Mouse (Mus musculus) frontal cortex, postnatal 36 days (tissue): ENCODE data around the gene Efcab8.

Experiments
- DNase-seq, 2 experiments: peaks; one replicate each; pipeline ENCODE4 v3.0.0; 2022; ENCODE audit warnings: low spot score in 2 of 2

Efcab8 gene

DNA sequence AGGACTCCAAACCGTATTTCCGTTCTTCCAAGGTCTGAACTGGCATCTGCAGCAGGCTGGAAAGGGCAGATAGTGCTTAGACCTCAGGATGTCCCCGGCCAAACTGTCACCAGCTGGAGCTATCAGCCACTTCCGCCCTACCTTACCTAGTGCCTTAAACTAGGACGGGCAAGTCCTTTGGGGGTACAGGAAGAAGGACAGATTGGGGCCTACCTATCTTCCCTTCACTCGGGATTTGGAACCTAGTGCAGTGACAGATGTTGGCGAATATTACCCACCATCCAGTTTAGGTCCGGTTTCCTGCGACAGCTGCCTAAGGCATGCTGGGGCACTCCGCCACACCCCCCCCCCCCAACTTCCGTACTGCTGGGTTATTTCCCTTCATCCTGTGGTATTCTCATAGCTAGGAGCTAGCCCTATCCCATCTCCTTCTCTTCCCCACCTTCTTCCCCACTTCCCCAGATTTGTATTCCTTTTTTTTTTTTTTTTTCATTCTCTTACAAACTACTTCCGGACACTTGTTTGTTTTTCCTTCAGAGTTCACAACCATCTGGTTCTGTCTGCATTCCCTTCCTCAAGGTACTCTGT, at the start of gene Efcab8:
Gene Efcab8, plus strand, starts transcription at position 538 of the 588 bp plus-strand sequence.
- no peak for DNase-seq

DNA sequence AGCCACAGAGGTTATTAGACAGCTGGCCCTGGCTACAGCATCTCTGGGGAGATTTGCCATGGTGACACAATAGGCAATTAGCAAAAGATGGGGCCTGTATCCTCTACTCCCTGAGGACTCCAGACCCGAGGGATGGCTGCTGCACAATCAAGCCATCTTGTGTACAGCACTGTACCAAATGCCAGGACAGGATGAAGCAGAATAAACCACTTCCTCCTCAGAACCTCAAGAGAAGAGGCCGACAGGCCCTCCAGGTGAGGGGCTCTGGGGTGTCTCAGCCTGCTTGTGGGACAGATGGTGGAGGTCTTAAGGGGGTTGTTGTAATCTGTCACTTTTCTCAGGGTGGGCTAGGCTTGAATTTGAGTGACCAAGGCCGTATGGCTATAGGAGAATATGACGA, 45.7 kb upstream of the Efcab8 start:
- no peak for DNase-seq

DNA sequence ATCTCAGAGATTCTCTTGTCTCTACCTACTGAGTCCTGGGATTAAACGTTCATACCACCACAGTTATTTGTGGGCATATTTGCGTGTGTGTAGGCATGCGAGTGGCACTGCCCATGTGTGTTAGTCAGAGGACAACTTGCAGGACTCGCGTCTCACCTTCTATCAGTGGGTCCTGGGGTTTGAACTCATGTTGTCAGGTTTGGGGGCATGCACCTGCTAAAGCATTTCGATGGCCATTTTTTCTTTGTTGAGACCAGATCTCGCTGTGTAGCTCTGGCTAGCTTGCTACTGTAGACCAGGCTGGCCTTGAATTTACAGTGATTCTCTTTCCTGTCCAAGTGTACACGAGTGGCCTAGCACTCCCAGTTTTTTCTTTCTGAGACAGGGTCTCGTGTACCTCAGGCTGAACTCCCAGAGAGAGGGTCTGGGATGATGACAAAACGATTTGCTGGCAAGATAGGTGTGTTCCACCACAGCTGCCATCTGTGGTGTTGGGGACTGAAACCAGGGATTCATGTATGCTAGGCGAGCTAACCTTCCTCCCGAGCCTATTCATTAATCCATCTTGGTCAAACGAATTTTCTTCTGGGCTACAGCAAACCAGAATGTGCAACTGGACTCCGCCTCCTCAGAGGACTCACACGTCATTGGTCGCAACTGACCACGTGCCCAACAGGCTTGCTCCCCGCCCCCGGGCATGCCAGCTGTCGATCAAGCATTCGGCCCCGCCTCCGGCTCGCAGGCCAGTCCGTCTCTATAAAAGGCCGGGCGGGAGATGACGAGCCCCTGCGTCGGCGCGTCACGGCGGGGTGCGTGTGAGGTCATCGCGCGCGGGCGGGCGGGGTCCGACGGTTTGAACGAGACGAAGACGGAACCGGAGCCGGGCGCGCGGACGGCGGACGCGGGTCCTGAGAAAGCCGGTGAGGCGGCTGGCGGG, 39.0 kb upstream of the Efcab8 start, which contains the start of gene Mapre1:
Gene Mapre1, plus strand, starts transcription at position 775 of the 937 bp plus-strand sequence.
- peak; percentile 99 to 100 for DNase-seq

DNA sequence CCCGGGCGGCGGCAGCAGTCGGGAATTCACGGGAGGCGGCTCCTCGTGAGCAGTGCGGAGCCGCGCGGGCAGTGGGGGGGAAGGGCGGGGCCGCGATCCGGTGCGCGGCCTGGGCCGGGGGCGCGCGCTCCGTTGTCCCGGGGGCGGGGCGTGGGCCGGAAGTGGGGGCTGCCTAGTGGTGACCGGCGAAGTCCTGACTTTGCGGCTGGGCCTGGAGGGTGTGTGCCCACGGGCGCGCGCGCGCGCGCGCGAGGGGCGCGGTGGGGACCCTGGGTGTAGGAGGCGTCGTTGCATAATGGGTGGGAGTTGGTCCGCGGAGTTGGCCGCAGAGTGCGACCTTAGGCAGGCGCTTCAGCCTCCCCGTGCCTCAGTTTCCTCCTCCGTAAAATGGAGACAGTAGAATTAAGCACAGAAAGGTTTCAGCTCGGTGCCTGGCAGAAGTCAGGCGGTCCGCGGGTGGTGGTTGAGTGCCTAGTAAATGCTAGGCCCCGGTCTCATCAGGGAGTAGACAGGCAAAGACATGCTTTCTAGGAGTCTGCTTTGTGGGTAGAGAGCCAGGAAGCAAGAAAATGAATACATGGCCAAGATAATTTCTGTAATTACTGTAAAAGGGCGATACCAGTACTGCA, 38.2 kb upstream of the Efcab8 start:
- peak; percentile 28 to 33 for DNase-seq

DNA sequence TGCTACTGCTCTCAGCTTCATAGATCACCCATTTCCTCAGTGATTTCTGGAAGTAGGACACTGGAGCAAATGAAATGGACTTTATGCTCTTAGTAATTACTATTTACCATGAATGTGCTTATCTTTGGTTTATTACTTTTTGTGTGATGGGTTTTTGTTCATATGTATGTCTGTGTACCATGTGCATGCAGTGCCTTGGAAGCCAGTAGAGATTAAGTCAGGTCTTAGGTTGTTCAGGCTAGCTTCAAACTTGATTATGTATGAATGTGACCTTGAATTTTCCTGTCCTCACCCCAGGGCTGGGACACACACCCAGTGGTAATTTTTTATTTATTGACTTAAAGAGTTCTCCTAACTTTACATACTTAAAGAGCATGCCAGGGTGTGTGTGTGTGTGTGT, 31.7 kb upstream of the Efcab8 start:
- no peak for DNase-seq

DNA sequence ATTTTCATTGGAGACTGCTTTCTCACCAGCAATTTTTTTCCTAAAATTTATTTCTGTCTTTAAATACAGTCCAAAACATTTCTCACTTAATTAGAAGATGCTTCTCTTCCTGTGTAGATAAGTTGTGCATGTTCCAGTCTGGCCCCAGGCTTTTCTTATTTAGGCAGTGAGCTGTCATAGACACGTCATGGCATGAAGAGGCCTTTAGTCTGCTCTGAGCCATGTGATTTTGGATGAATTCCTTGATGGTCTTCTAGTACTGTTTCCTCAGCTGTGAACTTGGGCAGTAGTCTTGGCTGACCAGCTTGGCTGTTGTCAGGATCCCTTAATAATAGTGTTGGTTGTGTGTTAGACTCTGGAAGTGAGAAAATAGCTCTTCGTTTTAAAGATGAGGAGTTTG, 29.4 kb upstream of the Efcab8 start:
- no peak for DNase-seq

DNA sequence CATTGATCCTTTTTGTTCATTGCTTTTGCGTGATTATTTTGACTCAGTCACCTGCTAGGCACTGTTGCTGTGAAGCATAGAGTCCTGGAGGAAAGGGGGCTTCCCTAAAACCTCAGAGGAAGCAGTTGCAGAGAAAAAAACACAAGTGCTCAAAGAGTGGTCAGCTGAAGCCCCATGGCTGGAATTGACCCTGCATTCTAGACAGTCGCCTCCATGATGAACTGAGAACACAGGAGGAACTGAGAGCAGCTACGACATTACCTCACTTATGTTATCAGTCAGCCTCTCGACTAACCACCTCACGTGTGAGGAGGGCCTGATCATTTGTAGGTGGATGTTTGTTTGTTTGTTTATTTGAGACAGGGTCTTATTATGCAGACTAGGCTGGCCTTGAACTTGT, 17.6 kb upstream of the Efcab8 start:
- no peak for DNase-seq

DNA sequence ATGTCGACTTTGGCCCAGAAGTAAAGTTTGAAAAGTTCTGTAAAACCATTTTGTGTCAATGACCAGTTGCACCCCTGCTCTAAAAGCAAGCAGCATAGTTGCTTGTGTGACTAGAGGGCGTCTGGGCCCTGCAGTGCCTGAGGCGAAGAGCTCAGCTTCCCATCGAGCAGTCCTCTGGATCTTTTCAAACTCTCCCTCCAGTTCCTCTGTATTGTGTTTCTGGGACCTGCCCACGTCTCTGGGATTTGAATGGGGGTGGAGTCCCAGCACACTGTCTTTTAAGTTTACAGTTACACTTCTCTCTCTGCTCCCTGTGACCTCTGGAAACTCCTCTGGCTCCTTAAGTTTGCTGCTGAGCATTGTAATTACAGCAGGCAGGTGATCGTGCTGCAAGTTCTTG, 12.2 kb upstream of the Efcab8 start:
- no peak for DNase-seq

DNA sequence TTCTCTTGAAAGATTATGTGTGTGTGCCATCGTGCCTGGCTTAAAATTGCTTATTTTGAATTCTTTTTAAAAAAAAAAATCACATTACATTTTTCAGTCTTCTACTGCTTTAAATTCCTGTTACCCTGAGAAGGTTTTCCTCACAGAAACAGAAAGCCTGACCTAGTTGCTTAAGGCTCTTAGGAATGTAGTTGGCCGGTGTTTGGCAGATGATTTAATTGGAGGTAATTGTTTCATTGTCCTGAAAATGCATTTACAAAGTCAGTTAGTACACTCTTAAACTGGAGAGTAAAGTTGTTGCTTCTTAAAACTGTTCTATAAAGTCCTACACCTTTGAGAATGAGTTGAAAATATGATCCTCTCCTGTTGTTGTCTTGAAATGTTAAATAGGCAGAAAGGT, 10.8 kb upstream of the Efcab8 start:
- no peak for DNase-seq

DNA sequence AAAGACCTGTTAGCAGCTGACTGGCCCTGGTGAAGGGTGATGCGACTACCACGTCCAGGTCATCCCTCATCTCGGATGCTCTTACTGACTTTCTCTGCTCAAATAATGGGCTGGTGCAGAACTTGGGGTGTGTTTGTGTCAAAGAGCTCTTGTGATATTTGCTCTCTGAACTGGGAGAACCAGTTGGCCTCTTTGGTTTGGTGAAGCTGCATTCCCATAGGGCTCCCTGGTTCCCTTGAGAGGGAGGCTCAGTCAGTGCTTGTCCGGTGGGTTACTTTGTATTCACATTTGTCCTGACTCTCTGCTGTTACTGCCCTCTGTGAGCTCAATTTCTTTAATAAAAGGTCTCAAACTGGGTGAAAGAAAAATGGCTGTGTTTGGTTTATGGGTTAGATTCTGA, 6.8 kb upstream of the Efcab8 start:
- no peak for DNase-seq

DNA sequence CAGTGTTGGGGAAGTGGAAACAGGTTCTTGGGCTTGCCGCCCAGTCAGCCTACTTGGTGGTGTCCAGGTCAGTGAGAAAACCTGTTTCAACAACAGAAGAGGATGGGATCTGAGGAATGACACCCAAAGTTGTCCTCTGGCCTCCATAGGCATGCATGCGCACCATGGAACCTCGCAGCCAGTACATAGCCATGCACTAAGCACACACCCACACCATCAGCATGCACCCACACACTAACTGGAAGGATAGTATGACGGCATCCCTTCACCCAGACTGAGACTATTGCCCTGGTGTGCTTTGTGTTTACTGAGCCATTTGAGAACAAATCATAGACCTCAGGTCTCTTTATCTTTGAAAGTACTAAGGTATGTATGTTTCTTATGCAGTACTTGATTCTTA, 4.3 kb upstream of the Efcab8 start:
- no peak for DNase-seq

DNA sequence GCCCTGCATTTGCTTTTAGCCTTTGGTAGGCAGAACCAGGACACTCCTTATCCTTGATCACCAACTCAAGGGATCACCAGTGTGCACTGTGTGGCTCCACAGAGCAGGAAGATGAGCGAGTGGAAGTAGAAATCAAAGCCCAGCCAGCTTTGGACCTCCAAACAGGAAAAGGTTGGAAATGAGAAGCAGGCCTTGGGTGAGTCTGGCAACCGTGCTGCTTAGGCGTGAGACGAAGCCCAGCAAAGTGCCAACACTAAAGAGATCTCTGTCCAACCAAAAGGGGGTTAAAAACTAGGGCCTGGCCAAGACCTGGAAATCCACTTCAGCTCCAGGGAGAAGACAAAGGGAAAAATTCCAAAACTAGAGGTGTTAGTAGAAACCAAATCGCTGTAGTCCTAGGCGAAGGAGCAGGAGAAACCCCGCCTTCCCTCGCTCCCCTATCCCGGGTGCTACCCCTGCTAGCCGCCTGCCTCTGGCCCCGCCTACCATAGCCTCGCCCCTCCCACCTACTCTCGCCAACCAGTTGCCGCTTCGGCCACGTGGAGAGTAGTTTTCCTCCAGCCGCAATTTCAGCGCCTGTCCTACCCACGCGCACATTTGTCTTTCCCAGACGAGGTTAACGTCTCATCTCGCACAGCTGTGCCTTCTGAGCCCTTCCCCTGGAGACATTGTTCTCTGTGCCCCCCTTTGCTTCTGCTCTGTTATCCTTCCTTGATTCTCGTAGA, 931 bp upstream of the Efcab8 start:
- peak; percentile 51 to 53 for DNase-seq

DNA sequence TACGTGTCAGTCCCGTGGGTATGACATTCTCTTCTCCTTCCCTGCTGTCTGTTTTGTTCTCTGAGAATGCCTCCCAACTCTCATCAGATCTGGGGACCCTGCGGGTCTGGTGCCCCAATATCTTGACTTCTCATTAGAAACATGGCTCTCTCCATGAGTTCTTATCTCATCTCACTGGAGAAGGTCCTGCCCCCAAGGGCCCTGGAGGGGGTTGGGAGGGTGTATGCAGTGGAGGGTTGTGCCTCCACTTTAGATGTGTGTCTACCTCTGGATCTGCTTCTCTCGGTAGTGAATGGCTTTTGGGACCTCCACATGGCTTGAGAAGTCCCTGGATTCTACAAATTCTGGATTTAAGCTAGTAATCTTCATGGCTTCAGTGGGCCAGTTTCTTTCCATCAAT, 1.4 kb downstream of the Efcab8 start:
- no peak for DNase-seq

DNA sequence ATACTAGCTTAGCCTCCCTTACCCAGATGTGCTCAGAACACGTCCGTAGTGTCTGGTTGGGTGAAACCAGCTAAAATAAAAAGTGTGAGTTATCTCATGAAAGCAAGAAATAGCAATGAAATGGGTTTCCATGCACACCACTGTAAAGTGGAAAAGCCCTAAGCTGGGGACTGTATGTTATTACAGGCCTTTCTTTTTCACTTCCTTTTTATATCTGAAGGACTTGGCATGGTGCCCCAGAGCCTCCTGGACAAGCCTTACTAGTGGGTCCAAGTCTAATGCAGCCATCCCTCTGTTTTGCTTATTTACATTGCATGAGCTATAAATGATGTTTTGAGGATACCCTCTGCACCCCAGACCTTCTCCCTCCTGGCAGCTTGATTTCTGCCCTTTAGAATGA, 4.9 kb downstream of the Efcab8 start:
- DNase-seq = no peak

DNA sequence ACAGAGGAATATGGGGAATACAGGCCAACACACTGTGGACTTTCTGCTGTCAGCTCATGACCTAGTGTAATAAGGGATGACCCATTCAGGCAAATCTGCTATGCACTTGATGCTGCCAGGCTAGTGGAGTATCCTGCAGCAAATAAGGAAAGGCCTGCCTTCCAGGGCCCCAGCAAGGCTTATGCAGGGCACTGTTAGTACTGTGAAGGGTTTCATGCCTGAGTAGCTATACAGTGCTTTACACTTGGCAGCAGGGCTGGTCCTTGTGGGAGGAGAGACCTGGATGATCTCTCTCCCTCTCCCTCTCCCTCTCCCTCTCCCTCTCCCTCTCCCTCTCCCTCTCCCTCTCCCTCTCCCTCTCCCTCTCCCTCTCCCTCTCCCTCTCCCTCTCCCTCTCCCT, 13.6 kb downstream of the Efcab8 start:
- no peak for DNase-seq

DNA sequence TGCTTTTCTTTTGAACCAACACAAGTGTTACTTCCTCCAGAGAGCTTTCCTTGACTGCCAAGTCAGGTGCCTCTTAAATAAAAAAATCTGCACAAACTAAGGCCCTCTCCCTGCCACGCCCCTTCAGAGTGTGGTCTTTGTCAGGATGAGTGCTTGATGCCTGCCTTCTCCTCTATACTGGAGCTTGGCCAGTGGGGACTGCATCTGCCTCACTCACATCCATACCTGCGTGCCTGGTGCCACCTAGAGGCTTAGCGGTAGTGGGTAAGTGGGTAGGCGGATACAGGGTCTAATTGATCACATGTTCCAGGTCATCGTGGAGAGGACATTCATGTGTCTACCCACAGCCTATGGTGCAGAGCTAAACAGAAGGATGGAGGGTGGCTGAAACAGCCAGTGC, 15.4 kb downstream of the Efcab8 start:
- no peak for DNase-seq

DNA sequence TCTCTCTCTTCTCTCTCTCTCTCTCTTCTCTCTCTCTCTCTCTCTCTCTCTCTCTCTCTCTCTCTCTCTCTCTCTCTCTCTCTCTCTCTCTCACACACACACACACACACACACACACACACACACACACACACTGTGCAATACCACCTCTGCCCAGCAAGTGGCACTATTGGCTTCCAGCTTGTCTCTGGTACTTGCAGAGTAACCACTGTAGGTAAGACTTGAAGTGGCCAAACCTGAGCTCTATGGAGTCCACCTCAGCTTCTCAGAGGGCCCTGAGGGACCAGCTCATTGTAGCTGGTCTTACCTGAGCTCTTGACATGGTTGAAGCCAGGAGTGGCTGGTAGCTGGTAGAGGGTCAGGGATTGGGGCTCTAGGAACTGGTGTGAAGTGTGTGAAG, 27.7 kb downstream of the Efcab8 start:
- peak; percentile 58 to 74 for DNase-seq

DNA sequence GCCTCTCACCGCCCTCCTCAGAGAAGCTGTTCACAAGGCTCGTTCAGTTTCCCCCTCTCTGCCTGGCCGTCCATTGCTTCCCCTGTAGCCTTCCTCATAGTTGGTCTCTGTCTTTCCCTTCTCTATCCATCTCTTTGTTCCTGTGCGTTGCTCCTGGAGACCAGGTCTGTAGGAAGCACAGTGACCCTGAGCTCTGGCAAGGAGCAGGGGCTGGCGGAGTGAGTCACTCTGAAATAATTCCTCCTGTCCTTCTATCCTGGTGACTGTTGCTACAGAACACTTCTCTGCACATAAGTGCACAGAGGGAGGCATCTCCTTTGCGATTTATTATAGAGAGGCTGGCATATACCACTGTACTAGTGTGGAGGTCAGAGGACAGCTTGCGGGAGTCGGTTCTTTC, 28.4 kb downstream of the Efcab8 start:
- DNase-seq = no peak

DNA sequence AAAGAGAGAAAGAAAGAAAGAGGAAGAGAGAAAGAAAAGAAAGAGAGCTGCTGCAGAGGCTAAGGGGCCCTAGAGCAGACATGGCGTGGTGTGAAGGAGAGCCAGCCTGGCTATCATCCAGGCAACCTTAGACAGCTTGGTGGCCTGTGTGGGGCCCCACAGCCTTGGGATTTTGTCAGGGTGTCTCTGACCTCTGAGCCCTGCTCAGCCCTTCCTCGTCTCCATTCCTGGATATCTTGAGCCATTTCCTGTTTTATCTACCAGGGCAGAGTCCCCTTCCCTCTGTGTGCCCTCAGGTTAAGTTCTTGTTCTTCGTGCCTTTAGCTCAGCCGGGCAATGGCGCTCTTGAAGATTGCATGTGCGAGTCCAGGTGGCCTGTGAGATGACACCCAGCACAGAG, 29.1 kb downstream of the Efcab8 start:
- DNase-seq = no peak

DNA sequence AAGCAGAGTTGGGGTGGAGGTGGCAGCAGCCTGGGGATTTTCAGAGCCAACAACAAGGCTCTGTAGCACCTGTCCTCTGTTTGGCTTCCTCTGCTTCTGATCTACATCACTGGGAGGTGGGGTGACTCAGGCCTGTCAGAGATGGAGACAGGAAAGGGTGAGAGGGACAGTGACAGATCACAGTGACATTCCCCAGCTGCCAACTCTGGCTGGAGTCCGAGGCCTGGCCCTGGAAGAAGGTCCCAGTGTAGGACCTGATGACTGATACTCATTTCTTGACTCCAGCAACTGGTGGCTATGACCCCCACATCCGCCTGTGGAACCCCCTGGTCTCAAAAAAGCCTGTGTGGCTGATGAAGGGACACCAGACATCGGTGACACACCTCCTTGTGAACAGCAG, 30.2 kb downstream of the Efcab8 start:
- DNase-seq = no peak

DNA sequence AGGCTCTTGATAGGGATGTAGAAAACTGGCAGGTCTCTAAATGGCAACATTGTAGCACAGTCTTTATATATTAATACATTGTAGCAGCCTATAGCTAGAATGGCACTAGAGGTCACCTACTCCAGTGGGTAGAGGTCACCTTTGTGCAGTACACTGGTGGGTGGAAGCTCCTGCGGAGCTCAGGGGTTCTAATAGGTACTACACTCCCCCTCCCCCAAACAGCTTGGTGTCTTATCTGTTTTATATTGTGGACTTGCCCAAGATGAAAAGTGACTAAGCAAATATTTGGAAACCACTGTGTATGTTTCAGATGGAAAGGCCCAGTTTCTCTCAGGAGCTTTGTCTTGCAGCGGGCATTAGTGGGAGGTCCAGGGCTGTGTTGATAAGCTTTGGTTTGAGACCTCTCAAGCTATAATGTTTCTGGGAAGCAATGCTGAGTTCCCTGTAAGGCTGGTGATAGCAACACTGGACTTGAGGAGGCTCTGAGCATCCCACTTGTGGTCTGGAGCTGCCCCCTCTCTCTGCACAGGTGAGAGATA, 42.3 kb downstream of the Efcab8 start:
- DNase-seq = no peak

DNA sequence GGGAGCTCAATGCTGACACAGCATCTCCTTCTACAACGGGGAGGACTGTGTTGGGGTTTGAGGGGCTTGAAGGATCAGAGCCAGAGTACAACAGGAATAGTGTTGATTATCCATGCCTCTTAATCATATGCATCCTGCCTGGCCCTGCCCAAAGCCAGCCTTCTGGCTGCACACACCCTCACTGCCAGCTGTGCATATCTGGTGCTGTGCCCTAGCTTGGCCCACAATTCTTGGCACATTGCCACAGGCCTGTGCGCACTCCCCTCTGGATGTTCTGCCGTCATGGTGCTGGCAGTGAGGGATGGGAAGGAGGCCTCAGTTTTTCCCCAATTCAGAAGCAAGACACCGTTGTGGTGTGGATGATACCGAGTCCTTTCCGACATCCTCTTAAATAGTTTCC, 44.9 kb downstream of the Efcab8 start:
- no peak for DNase-seq
